Mouse (Mus musculus) kidney, postnatal 25 days (tissue): ENCODE measurements around the gene Tekt3.

Experiments
- DNase-seq, 2 experiments: peaks; one replicate each; pipeline ENCODE4 v3.0.0; 2021; ENCODE audit warnings: mixed read lengths in 2 of 2

The Tekt3 gene

DNA sequence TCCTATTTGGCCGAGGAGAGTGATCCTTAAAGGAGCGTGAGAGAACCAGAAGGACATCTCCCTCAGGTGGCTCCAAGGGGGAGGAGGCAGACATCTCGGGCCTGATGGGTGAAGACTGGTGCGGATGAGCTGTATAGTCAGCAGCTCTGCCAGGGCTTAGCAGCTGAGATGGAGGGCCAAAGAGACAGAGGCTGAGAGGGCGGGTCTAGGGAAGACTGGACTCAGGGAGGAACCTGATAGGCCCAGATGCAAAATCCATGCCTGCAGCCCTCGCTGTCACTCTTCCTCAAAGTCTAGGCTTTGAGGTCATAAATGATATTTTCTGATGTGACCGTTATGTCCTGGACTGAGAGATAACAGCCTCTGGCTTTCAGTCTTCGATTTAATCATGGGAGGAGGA lies 65.5 kb downstream of the Tekt3 start:
- no peak for DNase-seq

- DNase-seq, result no peak
Observed at GRCm38 (mm10) chr11:63127513-63127912, 66.1 kb downstream of the Tekt3 start.

DNA sequence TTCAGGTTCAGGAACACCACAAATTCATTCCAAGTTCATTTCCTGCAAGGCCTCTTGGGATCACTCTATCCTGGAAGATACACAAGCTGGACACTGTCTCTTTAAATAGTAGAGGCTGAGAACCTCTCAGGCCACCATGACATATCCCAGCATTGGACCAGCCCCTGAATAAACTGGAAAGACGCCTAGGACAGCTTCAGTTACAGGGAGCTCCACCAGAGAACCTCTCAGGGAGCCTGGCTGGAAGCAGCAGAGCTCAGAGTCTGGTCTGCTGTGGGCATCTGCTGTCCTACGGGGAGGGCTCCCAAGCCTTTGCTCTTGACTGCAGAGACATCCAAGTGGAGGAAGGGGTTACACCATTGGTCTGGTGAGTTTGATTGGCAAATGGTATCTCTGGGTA lies 67.3 kb downstream of the Tekt3 start, which contains the start of gene Pmp22:
Gene Pmp22, plus strand, starts transcription at position 199 of the 400 bp plus-strand sequence.
- no peak for DNase-seq

DNA sequence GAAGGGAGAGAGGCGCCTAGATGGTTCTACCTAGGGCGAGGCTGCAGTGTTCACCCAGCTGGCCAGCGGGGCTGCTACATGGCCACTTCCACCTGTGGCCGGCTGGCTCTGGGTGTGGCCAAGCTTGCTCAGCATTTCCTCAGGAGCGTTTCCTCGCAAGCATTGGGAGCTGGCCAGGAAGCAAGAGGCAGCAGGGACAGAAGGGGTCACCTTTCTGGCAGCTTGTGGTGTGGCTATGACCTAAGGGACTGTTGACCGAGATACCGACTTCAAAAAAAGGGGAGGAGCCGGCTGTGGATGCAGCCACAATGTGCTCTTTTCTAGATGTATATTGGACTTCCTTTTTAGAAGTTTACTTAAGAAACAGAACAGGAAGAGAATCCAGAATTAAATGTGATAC lies 67.9 kb downstream of the Tekt3 start:
- peak; percentile 69 to 84 for DNase-seq

GRCm38 (mm10) chr11:63129840-63130239 lies 68.4 kb downstream of the Tekt3 start:
- DNase-seq, result no peak

DNA sequence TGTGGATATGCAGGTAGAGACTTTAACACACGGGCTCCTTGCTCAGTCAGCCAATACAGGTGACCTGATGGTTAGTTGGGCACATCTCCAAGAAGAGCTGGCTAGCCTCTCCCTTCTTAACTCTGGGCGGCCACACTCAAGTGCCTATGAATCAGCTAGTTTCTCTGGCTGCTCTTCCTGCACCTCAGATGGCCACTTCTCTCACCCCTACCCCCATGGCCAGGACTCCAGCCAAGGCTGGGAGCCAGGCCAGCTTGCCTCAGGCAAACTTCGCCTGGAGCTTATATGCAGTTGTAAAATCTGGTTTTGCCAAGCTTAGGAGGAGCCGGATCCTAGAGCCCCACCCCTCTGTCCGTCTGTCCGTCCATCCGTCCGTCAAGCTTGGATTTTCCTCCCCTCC lies 69.0 kb downstream of the Tekt3 start:
- DNase-seq, result peak; percentile 68 to 87

DNA sequence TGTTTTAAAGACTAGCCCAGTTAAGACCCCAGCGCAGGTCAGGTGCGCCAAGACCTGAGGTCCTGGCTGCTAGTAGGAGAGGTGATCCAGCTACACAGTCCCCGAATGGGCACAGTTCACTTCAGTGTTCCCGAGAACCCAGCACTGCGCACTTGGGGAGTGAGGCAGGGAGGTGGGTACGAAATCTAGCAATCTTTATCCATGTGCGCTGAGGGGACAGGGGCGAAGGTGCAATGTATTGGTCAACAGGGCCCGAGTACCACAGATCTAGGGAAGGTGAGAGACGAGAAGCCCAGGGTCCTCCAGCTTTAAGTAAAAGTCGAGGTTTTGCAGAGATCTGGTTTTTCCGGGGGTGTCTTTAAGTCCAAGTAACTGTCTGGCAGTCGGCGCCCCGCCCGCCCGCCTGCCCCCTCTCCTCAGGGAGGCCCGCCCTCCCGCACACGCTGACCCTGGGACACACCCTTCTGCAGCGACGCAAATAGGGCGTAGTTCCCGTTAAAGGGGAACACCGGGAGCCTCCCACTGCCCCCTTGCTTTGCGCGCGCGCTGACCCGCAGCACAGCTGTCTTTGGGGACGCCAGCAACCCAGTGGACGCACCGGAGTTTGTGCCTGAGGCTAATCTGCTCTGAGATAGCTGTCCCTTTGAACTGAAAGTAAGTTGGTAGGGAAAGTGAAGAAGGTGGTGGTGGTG lies 69.7 kb downstream of the Tekt3 start:
- DNase-seq, result peak; percentile 67 to 82

DNA sequence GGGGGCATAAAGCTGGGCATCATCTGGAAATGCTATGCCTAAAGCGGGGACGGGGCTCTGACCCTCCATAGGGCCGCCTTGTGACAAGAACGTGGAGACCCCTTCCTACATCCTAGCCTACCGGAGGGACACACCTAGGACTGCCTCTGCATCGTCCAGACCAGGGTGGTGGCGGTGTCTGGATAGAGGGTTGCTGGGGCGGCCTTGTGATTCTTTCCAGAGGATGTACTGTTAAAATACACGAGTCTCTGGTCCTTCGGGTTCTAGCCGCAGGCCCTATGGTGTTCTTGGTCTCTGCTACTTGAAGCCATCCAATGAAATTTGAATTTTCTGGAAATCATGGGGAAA lies 70.2 kb downstream of the Tekt3 start:
- DNase-seq, result no peak

- DNase-seq, result no peak
Observed at GRCm38 (mm10) chr11:63132151-63132500, 70.7 kb downstream of the Tekt3 start.

- peak; percentile 75 to 89 for DNase-seq
Observed at GRCm38 (mm10) chr11:63132501-63133435, 71.3 kb downstream of the Tekt3 start.

- DNase-seq, result no peak
Observed at GRCm38 (mm10) chr11:63134021-63134420, 72.6 kb downstream of the Tekt3 start.

GRCm38 (mm10) chr11:63134742-63135482 lies 73.5 kb downstream of the Tekt3 start:
- no peak for DNase-seq

- peak; percentile 88 to 91 for DNase-seq
Observed at GRCm38 (mm10) chr11:63135622-63136021, 74.2 kb downstream of the Tekt3 start.

- peak; percentile 75 to 88 for DNase-seq
Observed at GRCm38 (mm10) chr11:63136205-63136604, 74.8 kb downstream of the Tekt3 start.

DNA sequence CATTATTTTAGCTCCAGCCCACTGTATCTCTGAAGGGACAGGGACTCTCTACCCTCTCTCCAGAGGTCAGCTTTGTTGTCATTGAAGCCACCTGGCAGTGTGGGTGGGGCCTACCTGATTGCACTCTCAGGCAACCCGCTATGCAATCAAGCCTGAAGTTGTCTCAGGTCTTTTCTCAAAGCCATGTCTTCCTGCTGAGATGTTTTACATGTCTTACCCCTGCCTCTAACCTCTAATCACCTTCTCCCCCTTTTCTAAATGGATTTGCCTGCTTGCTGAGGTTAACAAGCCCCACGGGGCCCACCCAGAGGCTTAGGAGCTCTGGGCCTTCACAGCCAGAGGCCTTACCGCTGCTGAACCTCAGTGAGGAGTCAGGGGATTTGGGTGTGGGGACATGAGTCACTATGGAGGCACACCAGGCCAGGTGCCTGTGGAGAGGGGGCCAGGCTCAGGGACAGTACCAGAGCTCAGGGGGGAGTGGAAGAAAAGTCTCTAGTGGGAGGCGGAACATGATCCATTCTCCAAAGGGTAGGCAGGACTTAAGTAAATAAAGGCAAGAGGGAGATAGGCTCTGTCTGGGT lies 75.5 kb downstream of the Tekt3 start:
- DNase-seq, result no peak

DNA sequence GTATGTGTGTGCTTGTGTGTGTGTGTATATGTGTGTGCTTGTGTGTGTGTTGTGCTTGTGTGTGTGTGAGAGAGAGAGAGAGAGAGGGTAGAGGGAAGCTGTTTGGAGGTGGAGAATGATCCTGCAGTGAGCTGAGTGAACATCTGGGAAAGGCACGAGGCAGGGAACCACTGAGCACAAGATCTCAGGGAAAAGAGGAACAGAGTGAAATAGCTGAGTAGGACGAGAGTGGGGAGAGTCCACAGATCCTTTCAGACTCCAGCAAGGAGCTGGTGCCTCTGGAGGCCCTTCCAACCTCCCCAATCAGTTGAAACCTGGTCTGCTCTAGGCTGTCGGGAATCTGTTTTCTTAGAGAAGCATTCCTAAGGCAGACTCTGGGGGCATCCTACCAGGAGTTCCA lies 77.3 kb downstream of the Tekt3 start:
- DNase-seq, result no peak

DNA sequence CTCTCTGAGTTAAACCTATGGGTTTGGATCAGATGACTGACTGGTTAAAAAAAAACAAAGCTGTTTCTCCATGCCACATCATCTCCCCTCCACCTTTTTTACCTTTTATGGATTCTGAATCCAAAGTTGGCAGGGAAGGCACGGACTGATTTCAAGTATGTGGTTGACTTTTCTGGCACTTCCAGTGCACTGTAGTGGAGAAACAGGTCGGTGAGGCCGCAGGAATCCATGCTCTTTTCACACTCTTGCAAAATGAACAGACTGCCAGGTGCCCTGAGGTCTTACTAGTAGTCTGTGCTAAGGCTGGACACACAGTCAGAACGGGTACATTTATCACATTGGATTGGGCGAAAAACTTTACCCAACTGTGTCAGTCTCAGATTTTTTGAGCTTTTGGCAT lies 80.9 kb downstream of the Tekt3 start:
- DNase-seq, result no peak

GRCm38 (mm10) chr11:63142816-63143215 lies 81.4 kb downstream of the Tekt3 start:
- DNase-seq, result no peak

DNA sequence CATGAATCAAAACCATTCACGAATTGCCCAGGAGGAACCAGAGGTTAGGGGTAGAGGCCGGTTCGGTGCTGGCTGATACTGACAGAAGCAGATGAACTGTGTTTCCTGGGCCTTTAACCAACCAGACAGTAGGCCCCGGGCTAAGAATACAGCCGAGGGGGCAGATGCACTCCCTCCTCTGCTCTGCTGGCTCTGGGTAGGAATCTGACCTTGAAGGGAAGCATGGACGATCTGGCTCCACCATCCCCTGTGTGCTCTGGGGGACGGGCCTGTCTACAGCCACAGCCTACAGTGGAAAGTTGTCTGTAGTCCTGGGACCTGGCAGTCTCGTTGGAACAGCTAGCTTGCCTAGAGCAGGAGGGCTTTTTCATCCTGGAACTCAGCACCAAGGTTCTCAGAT lies 82.0 kb downstream of the Tekt3 start:
- DNase-seq, result no peak
